Mouse (Mus musculus) NIH3T3 (cell line): ENCODE results near the gene Slc35c1.

ENCODE experiments used
- DNase-seq: peaks from one replicate; pipeline ENCODE4 v3.0.0-alpha.2; 2012; ENCODE audit warnings: low read depth

Slc35c1 gene

DNA sequence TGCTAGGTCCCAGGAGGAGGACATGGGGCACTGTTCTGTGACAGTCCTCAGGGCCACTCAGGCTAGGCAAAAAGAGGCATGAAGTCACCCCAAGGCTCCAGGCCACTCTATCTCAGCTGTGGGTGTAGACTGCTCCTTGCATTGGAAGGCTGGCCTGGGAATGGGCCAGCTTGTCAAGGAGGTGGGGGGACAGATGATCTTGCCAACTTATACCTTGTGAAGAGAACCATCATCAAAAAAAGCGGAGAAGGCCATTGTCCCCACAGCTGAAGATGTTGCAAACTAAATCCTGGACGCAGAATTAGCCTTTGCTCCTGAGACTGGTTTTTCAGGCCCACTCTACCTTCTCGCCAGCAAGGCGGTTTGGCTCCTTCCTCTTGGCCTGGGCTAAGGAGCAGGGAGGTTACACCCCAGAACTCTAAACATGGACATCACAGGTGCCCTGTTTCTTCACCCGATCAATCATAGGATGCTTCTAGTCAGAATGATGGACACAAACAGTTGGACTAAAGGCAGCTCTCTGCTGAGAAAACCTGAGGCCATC is 56.5 kb downstream of the Slc35c1 start:
- no peak for DNase-seq
